Mouse (Mus musculus) activated CD4-positive, CD25-positive, alpha-beta regulatory T cell, adult 9 weeks (primary cell): ENCODE data around the gene Olfr99. TPM values are rescaled to one million over a fixed set of nuclear protein-coding genes. Genes with fewer than 3 reads are reported as not detected.

Experiments used
- polyA plus RNA-seq: library from polyadenylated mRNA; unstranded; fragments of 100-300 nt; shearing (Covaris generic); gene quantifications from one replicate; pipeline ENCODE4 v1.2.1, GENCODE M21; 2017

Gene Olfr99
- 4.1 TPM for polyA plus RNA-seq

GRCm38 (mm10) chr17:37283360-37283759, at the start of gene Olfr99:
Olfr99 (minus strand) TSS chr17:37283460.

GRCm38 (mm10) chr17:37316954-37317353, 33.7 kb upstream of the Olfr99 start, which contains the start of gene Olfr102:
Olfr102 (minus strand) TSS chr17:37317054.

DNA sequence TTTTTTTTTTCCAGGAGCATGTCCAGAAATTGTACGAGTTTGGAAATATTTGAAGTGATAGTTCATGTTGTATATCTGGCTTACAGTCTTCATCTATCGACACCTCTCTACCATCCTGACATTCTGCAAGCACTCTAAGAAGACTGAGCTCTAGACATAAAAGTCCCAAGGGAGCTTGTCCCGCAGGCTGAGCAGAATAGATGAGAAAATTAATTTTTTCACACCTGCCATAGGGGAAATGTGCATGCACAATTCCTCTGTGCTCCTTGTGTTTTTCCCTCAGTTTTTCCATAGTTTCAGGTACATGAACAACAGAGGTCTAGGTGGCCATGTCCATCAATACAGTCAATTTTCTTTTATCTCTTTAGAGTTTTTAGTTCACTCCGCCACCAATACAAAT, 21.0 kb upstream of the Olfr99 start, which contains the start of gene Olfr101:
Olfr101 (minus strand) TSS at position 101 of the 400 bp plus-strand sequence.

DNA sequence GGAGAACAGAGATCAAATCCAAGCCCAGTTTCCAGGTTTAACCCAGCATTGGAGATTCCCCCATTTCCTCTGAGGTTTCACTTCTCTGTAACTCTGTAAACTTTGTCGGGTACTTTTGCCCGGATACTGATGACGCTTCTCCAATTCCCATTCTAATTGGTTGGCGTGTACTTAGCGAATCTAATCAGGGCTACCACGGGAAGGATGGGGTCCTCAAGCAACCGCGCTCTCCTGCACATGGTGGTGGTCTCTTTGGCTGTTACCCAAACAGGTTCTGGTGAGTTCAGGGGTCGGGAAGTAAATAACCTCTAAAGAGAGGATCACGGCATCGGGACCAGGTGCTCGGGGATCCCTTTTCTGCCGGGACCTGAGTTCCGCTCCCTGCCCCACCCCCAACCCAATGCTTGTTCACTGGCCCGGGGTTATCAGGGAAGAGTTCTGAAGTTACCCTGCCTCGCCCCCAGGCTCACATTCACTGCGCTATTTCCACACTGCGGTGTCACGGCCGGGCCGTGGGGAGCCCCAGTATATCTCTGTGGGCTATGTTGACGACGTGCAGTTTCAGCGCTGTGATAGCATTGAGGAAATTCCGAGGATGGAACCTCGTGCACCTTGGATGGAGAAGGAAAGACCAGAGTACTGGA, 13.1 kb downstream of the Olfr99 start, which contains the start of gene H2-M3:
H2-M3 (plus strand) TSS at position 163 of the 644 bp plus-strand sequence.

GRCm38 (mm10) chr17:37263626-37264025, 19.6 kb downstream of the Olfr99 start, which contains the start of gene Olfr98:
Olfr98 (minus strand) TSS chr17:37263749.

GRCm38 (mm10) chr17:37237230-37237629, 46.0 kb downstream of the Olfr99 start, which contains the start of gene Olfr97:
Olfr97 (minus strand) TSS chr17:37237330.

Other genes starting within 250 kb of the Olfr99 start
- 12.2 TPM for gene Gabbr1, start 237.5 kb downstream of the Olfr99 start, polyA plus RNA-seq
- gene Olfr90, start 195.0 kb downstream of the Olfr99 start, polyA plus RNA-seq = not detected
- gene Olfr91, start 185.2 kb downstream of the Olfr99 start, polyA plus RNA-seq = 0.07 TPM
- not detected for gene Olfr92, start 163.4 kb downstream of the Olfr99 start, polyA plus RNA-seq
- gene Olfr93, start 122.0 kb downstream of the Olfr99 start, polyA plus RNA-seq = not detected
- 0.70 TPM for gene Ubd, start 89.6 kb downstream of the Olfr99 start, polyA plus RNA-seq
- not detected for gene Olfr94, start 82.5 kb downstream of the Olfr99 start, polyA plus RNA-seq
- gene Olfr95, start 70.3 kb downstream of the Olfr99 start, polyA plus RNA-seq = not detected
- not detected for gene Olfr96, start 63.3 kb downstream of the Olfr99 start, polyA plus RNA-seq
- gene Olfr97, start 46.1 kb downstream of the Olfr99 start, polyA plus RNA-seq = not detected
- gene Olfr98, start 19.7 kb downstream of the Olfr99 start, polyA plus RNA-seq = not detected
- 138 TPM for gene H2-M3, start 13.2 kb downstream of the Olfr99 start, polyA plus RNA-seq
- 0.10 TPM for gene Olfr101, start 20.9 kb upstream of the Olfr99 start, polyA plus RNA-seq
- gene Olfr102, start 33.6 kb upstream of the Olfr99 start, polyA plus RNA-seq = not detected
- gene Olfr103, start 56.2 kb upstream of the Olfr99 start, polyA plus RNA-seq = not detected
- not detected for gene Olfr104-ps, start 76.1 kb upstream of the Olfr99 start, polyA plus RNA-seq
- gene Olfr105-ps, start 95.6 kb upstream of the Olfr99 start, polyA plus RNA-seq = not detected
- not detected for gene Olfr106-ps, start 106.9 kb upstream of the Olfr99 start, polyA plus RNA-seq
- gene Olfr107, start 115.8 kb upstream of the Olfr99 start, polyA plus RNA-seq = not detected
- not detected for gene Olfr108, start 162.0 kb upstream of the Olfr99 start, polyA plus RNA-seq
- not detected for gene Olfr109, start 175.5 kb upstream of the Olfr99 start, polyA plus RNA-seq
- gene H2-M2, start 200.1 kb upstream of the Olfr99 start, polyA plus RNA-seq = not detected
- not detected for gene Olfr110, start 209.0 kb upstream of the Olfr99 start, polyA plus RNA-seq
- not detected for gene Olfr111, start 224.6 kb upstream of the Olfr99 start, polyA plus RNA-seq